Mouse (Mus musculus) erythroblast, embryonic 14.5 days (primary cell): ENCODE measurements at regions not wholly inside any gene's neighbourhood (a gene's known extent, or its start where the extent isn't known, plus 50 kb on each side); places are given as distances from the start of the nearest gene placed in this dataset.

Experiments
- H3K27me3 ChIP-seq: 2 replicates; pipeline ENCODE4 v1.6.1; 2012; ENCODE audit warnings: inconsistent platforms; ENCODE audit not compliant: control insufficient read depth
- H3K36me3 ChIP-seq: 2 replicates; pipeline ENCODE4 v1.6.1; 2012; ENCODE audit warnings: mild to moderate bottlenecking, inconsistent platforms; ENCODE audit not compliant: control insufficient read depth
- H3K4me1 ChIP-seq: 2 replicates; pipeline ENCODE4 v1.6.1; 2012; ENCODE audit warnings: inconsistent platforms; ENCODE audit not compliant: control insufficient read depth
- H3K4me3 ChIP-seq: replicated peaks from 2 replicates; pipeline ENCODE3; 2012; ENCODE audit warnings: moderate library complexity, mild to moderate bottlenecking, inconsistent platforms
- H3K9me3 ChIP-seq: 2 replicates; pipeline ENCODE4 v1.6.1; 2012; ENCODE audit warnings: low read length, inconsistent platforms, mixed read lengths; ENCODE audit not compliant: control insufficient read depth
- GATA1 ChIP-seq: IDR thresholded peaks from 2 replicates; pipeline ENCODE4 v1.6.1; 2012; ENCODE audit warnings: low read length, inconsistent platforms, mixed read lengths
- TAL1 ChIP-seq: IDR thresholded peaks from 3 replicates; pipeline ENCODE4 v1.6.1; 2012; ENCODE audit warnings: low read length, inconsistent platforms, mixed read lengths

GRCm38 (mm10) chr9:94083629-94084411 lies 454.1 kb downstream of the 1190002N15Rik start:
- no peaks in the 10 kb centered on the region for H3K4me1 ChIP-seq
- H3K27me3 ChIP-seq: no peaks in the 10 kb centered on the region
- TF ChIP-seq TAL1 (no peak), GATA1 (no peak)
- H3K9me3 ChIP-seq: no peaks in the 10 kb centered on the region
- no peak overlapping the region for H3K4me3 ChIP-seq
- no peaks in the 10 kb centered on the region for H3K36me3 ChIP-seq

GRCm38 (mm10) chr9:94074904-94075303 lies 463.0 kb downstream of the 1190002N15Rik start:
- TF ChIP-seq TAL1 (no peak), GATA1 (no peak)
- Histone ChIP-seq H3K9me3 (no peaks in the 10 kb centered on the region), H3K4me3 (no peak overlapping the region), H3K27me3 (no peaks in the 10 kb centered on the region), H3K36me3 (no peaks in the 10 kb centered on the region), H3K4me1 (no peaks in the 10 kb centered on the region)

- Histone ChIP-seq H3K4me3 (no peak overlapping the region), H3K36me3 (no peaks in the 10 kb centered on the region), H3K9me3 (no peaks in the 10 kb centered on the region), H3K27me3 (no peaks in the 10 kb centered on the region), H3K4me1 (no peaks in the 10 kb centered on the region)
- TF ChIP-seq GATA1: no peak
- TF ChIP-seq TAL1: no peak
These were observed 470.8 kb downstream of the 1190002N15Rik start for GRCm38 (mm10) chr9:94067121-94067520.

GRCm38 (mm10) chr9:94053229-94053628 lies 484.7 kb downstream of the 1190002N15Rik start:
- TF ChIP-seq TAL1 (no peak), GATA1 (no peak)
- H3K4me1 ChIP-seq: no peaks in the 10 kb centered on the region
- H3K9me3 ChIP-seq: no peaks in the 10 kb centered on the region; the same call in 1 of the 2 replicates
- no peaks in the 10 kb centered on the region for H3K27me3 ChIP-seq
- H3K4me3 ChIP-seq: no peak overlapping the region
- H3K36me3 ChIP-seq: no peaks in the 10 kb centered on the region

- Histone ChIP-seq H3K9me3 (peaks cover 5% of the 10 kb centered on the region; the same call in 1 of the 2 replicates), H3K36me3 (no peaks in the 10 kb centered on the region), H3K4me3 (no peak overlapping the region), H3K27me3 (no peaks in the 10 kb centered on the region), H3K4me1 (no peaks in the 10 kb centered on the region)
- no peak for TF ChIP-seq TAL1
- no peak for TF ChIP-seq GATA1
These were observed 490.0 kb downstream of the 1190002N15Rik start for GRCm38 (mm10) chr9:94047845-94048244.

GRCm38 (mm10) chr9:94045462-94046126 lies 492.3 kb downstream of the 1190002N15Rik start:
- Histone ChIP-seq H3K36me3 (no peaks in the 10 kb centered on the region), H3K4me3 (no peak overlapping the region)

GRCm38 (mm10) chr9:94023761-94024160 lies 514.1 kb downstream of the 1190002N15Rik start:
- no peaks in the 10 kb centered on the region for H3K27me3 ChIP-seq
- H3K9me3 ChIP-seq: no peaks in the 10 kb centered on the region; the same call in 1 of the 2 replicates
- no peaks in the 10 kb centered on the region for H3K36me3 ChIP-seq
- TF ChIP-seq GATA1 (no peak), TAL1 (no peak)
- H3K4me3 ChIP-seq: no peak overlapping the region
- no peaks in the 10 kb centered on the region for H3K4me1 ChIP-seq

More at GRCm38 (mm10) chr9:94045462-94046126, 492.3 kb downstream of the 1190002N15Rik start:
- TF ChIP-seq GATA1: no peak
- no peak for TF ChIP-seq TAL1
- Histone ChIP-seq H3K9me3 (peaks cover 5% of the 10 kb centered on the region; the same call in 1 of the 2 replicates), H3K27me3 (no peaks in the 10 kb centered on the region), H3K4me1 (no peaks in the 10 kb centered on the region)

GRCm38 (mm10) chr9:94021293-94021903 lies 516.5 kb downstream of the 1190002N15Rik start:
- Histone ChIP-seq H3K4me1 (no peaks in the 10 kb centered on the region), H3K27me3 (no peaks in the 10 kb centered on the region), H3K36me3 (no peaks in the 10 kb centered on the region), H3K4me3 (no peak overlapping the region), H3K9me3 (no peaks in the 10 kb centered on the region)
- no peak for TF ChIP-seq GATA1
- no peak for TF ChIP-seq TAL1
